Mouse (Mus musculus) NIH3T3 (cell line): Measurements from ENCODE around the gene Prkcb.

Experiments
- DNase-seq: peaks from one replicate; pipeline ENCODE4 v3.0.0-alpha.2; 2012; ENCODE audit warnings: low read depth

The Prkcb gene

DNA sequence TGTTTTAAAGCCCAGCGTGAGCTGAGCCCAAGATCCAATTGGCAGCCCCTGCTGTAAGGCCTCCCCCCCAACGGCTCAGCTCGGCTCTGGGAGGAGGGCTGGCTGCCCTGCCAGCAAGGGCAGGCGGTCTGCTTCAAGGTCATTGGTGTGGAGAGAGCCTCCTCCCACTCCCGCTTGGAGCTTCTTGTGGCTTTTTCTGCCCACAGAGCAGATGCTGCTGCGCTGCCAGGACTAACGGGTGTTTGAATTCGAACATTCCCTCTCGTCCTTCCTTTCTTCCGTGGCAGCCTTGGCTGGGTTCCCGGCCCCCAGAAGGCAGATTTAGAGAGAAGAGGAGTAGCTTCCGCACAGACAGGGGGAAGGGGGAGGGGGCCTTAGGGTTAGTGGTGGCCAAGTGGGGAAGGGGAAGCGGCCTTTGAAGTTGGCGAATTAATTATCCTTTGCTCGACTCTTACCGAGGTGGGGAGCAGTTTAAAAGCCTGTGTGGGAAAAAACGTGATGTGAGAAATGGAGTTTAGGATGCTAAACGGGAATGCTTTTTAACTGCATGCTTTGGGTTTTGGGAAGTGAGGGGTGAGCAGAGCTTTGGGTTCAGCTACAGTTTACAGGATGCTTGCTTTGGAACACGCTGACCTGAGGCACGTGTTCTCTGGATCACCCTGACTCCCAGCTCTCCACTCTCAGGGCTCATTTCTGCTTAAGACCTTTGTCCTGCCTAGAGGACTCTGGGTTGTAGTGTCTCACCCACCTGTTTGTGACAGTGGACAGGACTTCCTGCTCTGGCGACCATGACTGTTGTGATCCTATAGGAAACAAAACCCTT lies 116.2 kb downstream of the Prkcb start:
- DNase-seq = no peak

DNA sequence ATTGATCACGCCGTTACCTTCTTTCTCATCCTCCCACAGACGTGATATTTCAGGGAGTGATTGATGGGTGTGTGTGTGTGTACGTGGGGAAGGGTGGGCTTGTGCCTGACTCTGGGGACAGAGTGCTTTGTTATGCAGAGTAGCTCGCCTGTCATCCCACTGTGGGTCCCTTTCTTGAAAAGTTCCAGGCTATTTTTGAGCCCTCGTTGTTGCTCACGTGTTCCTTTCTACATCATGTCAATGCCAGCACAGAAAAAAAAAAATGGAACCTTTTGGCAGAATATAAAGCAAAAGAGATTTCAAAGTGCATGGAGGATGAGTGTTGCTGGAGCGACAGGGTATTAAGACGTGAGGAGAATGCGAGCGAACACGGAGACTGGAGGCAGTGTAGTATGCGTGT lies 118.1 kb downstream of the Prkcb start:
- DNase-seq = no peak

- no peak for DNase-seq
Observed at GRCm38 (mm10) chr7:122409945-122410344, 121.4 kb downstream of the Prkcb start.

GRCm38 (mm10) chr7:122410873-122411272 lies 122.3 kb downstream of the Prkcb start:
- DNase-seq = no peak

DNA sequence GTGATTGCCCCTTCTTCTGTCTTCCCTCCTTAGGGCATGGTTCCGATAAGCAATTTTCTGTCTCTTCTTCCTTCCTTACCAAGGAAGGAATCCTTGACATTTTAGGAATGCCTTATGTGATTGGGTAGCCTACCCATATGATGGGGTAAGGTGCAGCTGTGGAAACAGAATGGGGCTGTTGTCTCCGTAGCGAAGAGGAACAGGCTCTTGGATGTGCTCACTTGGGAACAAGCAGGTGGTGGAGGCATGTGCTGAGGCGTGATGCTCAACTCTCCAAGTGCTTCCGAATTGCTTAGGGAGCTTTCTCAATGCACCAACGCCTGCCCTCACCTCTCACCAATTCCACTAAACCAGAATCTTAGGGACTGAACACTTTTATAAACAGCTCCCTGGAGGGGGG lies 124.7 kb downstream of the Prkcb start:
- DNase-seq = no peak

GRCm38 (mm10) chr7:122414146-122414545 lies 125.6 kb downstream of the Prkcb start:
- DNase-seq = no peak

DNA sequence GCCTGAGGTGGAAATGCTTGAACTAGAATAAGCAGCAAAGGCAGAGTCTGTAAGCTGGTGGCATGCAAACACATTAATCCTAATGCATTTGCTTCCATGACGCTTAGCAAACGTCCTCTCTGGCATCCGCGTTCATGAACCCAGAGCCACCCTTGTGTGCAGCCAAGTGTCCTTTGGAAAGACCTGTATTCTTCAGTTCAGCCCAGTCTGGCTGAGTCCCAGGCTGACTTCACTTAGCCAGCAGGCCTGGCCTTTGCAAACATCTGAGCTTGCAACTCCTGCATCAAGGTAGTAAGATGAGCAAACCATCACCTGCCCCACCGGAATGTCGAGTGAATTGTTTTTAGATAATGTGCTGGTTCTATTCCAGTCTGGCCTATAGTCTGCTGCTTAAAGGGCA lies 126.1 kb downstream of the Prkcb start:
- no peak for DNase-seq

- no peak for DNase-seq
Observed at GRCm38 (mm10) chr7:122415387-122415786, 126.8 kb downstream of the Prkcb start.

DNA sequence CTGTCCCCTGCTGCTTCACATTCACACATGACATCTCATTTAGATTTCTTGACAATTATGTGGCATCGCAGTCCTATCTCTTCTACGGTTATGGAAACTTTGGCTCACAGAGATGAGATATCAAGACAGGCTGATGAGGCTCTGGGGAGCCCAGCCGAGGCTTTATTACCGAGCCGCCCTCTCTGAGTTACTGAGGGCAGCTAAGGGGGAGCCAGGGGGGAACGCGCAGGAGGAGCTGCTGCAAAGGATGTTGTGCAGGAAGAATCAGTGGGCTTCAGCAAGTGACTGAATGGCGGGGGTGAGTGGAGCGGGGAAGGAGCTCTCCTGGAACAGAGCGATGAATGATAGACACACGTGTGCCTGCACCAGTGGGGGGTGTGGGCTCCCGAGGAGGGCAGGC lies 127.4 kb downstream of the Prkcb start:
- DNase-seq = no peak

DNA sequence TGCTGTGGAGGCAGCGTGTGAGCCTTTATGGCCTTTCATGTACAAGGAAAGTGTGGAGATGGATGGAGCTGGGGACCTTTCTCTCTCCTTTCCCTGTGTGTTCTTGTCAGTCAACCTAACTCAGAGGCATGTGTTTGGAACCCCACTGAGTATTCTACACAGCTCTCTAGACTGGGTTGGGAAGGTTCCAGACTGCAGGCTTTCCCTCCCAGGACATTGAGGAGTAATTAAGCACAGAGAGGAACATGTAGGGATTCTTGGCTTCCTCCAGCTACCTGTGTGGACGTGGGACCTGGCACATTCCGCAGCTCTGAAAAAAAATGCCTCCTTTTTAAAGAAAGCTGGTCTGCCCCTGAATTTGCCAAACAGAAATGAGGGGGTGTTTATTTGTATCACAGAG lies 130.0 kb downstream of the Prkcb start:
- DNase-seq = no peak

DNA sequence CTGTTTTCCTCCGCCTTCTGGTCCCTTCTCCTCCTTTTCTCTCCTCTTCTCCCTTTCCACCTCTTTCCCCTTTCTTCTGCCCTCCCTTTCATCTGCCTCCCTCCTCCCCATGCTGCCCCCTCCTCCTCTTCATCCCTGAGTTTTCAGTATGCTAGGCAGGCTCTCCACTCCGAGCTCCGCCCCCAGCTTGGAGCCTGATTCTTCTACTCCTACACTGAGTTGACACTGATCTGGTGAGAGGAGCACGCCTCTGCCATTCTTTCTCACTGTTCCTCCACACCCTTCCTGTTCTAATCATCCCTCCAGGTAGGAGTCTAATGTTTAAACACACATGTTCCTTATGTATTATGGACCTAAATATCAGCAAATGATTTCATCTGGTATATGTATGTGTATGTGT lies 135.3 kb downstream of the Prkcb start:
- DNase-seq = no peak

DNA sequence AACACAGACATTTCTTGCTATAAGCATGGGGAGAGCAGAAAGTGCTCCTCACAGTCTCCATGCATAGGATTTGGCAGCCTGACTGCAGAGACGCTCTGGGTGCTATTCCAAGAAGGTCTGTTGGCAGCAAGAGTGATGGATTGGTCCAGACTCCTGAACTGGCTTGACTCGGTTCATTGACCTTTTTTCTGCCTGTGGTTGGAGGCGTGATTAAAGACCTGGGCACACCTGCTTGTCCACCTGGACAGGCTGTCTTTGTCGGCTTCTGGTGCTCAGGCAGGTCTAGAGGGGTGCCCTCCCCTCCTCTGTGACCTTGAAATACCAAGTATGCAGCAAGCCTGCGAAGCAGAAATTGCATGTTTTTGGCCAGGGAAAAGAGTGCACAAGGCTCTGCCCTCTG lies 140.6 kb downstream of the Prkcb start:
- DNase-seq = no peak

DNA sequence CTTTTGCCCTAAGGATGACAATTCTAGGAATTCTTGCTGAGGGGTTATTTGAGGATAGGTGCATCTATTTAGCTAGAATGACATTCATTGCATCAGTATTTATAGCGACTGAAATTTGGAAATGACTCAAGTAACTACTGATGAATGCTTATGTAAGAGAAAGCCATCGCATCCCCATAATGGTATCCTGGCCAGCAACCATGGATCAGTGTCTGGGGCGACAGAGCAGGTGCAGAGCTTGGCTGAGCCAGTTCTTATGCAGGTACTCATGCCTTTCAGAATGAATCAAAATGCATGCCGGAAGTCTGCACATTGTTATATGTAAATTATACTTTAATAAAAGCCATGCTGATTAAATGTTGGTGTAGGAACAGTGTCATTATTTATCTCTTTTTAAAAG lies 143.8 kb downstream of the Prkcb start:
- no peak for DNase-seq

GRCm38 (mm10) chr7:122433377-122433776 lies 144.8 kb downstream of the Prkcb start:
- DNase-seq = no peak

DNA sequence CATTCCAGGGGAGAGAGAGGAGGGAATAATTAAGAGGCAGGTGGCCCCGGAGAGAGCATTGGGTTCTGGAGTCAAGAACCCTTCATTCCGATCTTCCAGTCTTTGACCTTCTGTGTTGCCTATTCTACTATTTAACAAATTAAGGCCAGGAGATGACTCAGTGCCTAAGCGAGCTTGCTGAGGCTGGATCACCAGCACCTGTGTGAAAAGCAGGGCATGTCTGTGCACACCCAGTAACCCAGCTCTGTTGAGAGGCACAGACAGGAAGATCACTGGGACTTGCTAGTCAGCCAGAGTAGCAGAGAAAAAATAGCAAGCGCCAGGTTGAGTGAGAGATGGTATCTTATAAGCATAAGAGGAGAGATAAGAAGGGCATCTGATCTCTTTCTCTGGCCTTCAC lies 146.4 kb downstream of the Prkcb start:
- no peak for DNase-seq

DNA sequence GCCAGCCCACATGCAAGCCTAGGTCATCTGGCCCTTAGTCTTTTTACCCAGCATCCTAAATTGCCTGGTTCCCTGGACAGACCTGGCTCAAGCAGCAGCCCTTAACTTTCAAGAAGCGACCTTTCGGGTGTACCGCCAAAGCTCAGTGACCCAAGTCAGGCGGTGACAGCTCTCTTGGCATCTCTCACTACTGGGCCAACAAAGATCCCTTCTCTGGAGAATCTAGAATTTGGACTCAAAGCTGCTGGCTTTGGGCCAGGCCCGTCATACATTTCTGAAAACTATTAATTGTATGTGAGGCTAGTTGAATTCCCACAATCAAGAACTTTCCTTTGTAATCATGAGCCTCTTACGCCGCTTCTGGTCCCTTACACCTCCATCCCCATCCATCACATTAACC lies 147.0 kb downstream of the Prkcb start:
- DNase-seq = no peak

DNA sequence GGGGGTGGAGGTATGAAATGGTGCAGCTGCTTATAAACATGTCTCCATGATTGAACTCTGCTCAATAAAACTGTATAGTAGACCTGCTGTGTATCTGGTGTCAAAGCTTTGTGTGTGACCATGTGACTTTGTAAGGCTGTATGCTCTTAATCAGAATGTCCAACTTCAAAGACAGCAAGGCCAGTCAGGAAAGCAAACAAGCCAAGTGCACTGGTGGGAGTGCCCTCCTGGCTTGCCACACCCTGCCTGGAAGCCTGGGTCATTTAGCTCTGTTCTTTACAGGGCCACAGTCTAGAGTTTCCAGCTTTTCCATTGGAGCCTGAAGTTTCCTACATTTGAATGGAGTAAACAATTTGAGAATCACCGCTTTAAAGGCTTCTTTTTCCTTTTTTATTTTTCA lies 148.8 kb downstream of the Prkcb start:
- no peak for DNase-seq

DNA sequence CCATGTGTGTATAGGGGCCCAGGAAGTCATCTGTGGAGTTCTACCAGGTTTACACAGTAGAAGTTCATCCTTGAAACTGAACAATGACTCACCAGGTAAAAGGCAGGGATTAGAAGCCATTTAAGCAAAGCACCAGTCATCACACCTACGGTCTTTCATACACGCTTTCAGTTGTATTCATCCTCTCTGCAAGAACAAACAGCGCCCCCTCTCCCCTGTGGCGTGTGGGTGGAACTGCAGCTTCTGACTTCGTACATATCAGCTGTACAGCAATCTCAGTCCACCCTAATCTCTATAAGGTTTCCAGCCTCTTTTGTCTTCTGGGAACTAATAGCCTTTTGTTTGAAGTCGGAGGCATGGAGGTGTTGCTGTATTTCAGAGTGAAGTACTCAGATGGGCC lies 156.5 kb downstream of the Prkcb start:
- DNase-seq = peak; percentile 28

- no peak for DNase-seq
Observed at GRCm38 (mm10) chr7:122452671-122453070, 164.1 kb downstream of the Prkcb start.

DNA sequence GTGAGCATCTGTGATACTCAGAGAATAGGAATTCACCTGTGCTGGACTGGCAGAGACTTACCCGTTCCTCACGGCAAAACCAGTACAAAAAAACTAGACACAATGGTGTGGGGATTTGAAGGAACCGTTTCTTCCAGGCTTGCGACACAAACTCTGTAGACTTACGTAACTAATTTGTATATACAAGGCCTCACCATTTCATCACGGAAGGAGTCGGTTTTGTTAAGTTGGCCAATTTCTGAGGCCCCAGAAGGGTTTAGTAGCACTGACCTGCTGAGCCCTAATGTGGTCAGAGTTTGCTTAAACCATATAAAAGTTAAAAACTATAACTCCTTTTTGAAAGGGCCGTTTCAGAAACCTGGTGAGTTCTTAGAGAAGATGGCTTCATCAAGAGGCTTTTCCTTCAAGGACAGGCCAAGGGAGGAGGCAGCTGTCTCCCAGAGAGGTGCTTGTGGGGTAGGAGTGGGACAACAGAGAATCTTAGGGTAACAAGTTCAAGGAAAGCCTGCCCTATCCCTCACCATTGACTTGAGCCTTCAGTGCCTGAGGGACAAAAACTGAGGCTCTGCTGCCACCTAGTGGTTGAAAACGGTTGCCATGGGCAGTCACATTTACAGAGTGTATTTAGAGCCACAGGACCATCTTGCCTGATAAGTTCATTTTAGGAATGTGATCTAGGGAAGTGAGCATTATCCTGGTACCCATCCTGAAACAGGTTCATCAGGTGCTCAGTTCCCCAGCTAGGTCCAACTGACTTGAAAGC lies 170.8 kb downstream of the Prkcb start:
- peak; percentile 85 for DNase-seq

GRCm38 (mm10) chr7:122460020-122460419 lies 171.5 kb downstream of the Prkcb start:
- no peak for DNase-seq

DNA sequence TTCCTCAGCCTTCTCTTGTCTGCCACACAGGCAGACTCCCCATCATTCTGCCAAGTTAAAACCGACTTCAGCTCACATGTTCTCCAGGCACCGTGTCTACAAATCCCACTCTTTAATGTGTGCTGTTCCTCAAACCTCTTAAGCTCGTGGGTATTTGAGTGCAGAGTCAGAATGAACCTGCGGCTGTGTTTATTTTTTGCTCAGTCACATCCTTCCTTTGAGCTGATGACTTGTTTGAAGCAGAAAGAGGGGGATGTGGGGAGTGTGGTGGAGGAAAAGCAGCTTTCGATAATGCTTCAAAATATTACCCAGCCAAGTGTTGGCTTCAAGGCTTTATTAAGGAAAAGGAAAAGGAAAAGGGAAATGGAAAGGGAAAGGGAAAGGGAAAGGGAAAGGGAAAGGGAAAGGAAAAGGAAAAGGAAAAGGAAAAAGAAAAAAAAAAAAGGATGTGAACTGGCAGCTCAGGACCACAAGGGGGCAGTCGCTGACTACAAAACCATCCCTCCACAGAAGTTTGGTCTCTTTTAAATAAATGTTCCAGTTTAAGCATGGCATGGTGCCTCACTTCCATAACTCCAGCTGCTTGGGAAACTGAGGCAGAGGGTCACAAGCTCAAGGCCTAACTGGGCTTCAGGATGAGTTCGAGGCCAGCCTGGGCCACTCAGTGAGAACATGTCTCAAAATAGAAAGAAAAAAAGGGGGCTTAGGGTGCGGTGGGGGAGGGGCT lies 177.4 kb downstream of the Prkcb start:
- peak; percentile 58 for DNase-seq

- DNase-seq = no peak
Observed at GRCm38 (mm10) chr7:122466722-122467121, 178.2 kb downstream of the Prkcb start.
